Mouse (Mus musculus) forebrain, embryonic 14.5 days (tissue): Measurements from ENCODE around the gene Trpv1. TPM values are rescaled to one million over a fixed set of nuclear protein-coding genes. Genes with fewer than 3 reads are reported as not detected.

Source experiments
- ATAC-seq: fragments of 200-750 bp; cut with Nextera tagmentation; 2 replicates; pipeline ENCODE4 v1.8.0; 2017; ENCODE audit warnings: mild to moderate bottlenecking, moderate library complexity
- DNase-seq: peaks from one replicate; pipeline ENCODE4 v3.0.0-alpha.2; 2015; ENCODE audit warnings: low spot score
- H3K27ac ChIP-seq: fragments of 300-500 bp; sonication (generic); 2 replicates; pipeline ENCODE4 v1.5.1; 2014; ENCODE audit warnings: low read depth, mild to moderate bottlenecking, control low read depth, low read length, moderate library complexity
- H3K27me3 ChIP-seq: fragments of 300-500 bp; sonication (generic); replicated peaks from 2 replicates; pipeline ENCODE4 v1.6.1; 2014; ENCODE audit warnings: low read length, control low read depth, mixed read lengths; ENCODE audit not compliant: control insufficient read depth, insufficient read depth
- H3K36me3 ChIP-seq: fragments of 300-500 bp; sonication (generic); 2 replicates; pipeline ENCODE4 v1.6.1; 2014; ENCODE audit warnings: low read length, control low read depth; ENCODE audit not compliant: control insufficient read depth, insufficient read depth
- H3K4me1 ChIP-seq: fragments of 300-500 bp; sonication (generic); 2 replicates; pipeline ENCODE4 v1.6.1; 2014; ENCODE audit warnings: antibody characterized with exemption, low read length, control low read depth; ENCODE audit not compliant: control insufficient read depth, insufficient read depth
- H3K4me2 ChIP-seq: fragments of 300-500 bp; sonication (generic); 2 replicates; pipeline ENCODE4 v1.6.1; 2014; ENCODE audit warnings: mild to moderate bottlenecking, control low read depth, low read length
- H3K4me3 ChIP-seq: fragments of 300-500 bp; sonication (generic); 2 replicates; pipeline ENCODE4 v1.5.1; 2014; ENCODE audit warnings: low read depth, low read length, control low read depth
- H3K9ac ChIP-seq: fragments of 300-500 bp; sonication (generic); 2 replicates; pipeline ENCODE4 v1.6.1; 2014; ENCODE audit warnings: mild to moderate bottlenecking, low read length, control low read depth, moderate library complexity
- H3K9me3 ChIP-seq: fragments of 300-500 bp; sonication (generic); replicated peaks from 2 replicates; pipeline ENCODE4 v1.6.1; 2016; ENCODE audit warnings: low read length, control low read depth, mixed read lengths; ENCODE audit not compliant: control insufficient read depth
- WGBS: fragments of 180-500 bp; shearing (Covaris S2); extraction: QIAGEN DNeasy Blood & Tissue Kit; methylation state at CpG from one replicate; pipeline ENCODE4 v1.1.7; 2014; 5-methylcytosine and 5-hydroxymethylcytosine counted together
- polyA plus RNA-seq: library from polyadenylated mRNA; unstranded; fragments of >200 nt; fragmentation: Nextera tagmentation; extraction: Ambion mirVana; gene quantifications from 2 replicates; pipeline ENCODE4 v1.2.1, GENCODE M21; 2014

Trpv1 gene
- polyA plus RNA-seq, 1 experiment from 2014 or later = not detected

DNA sequence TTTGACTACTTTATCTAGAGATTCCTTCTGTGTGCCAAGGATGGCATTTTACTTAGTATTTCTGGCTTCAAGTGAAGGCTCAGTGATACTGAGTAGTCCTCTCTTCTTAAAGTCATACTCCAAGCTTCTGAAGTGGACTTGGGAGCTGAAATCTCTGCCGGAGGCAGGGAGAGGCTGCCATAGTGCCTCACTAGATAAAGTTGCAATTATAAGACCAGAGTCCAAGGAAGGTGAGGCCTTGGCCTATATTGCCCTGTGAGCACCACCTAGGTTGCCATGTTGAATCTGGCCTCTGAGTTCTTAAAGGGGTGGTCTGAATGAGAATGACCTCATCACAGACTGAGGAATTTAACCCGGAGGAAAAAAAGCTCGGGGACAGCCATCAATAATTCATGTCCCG, 8.7 kb downstream of the Trpv1 start:
- H3K4me2 ChIP-seq = no peak overlapping the region
- WGBS = 90% methylated on average over 4 of the region's 4 CpGs
- no peaks in the 10 kb centered on the region for H3K4me1 ChIP-seq
- H3K27me3 ChIP-seq = no peaks in the 10 kb centered on the region
- no peaks in the 10 kb centered on the region for H3K9me3 ChIP-seq
- no peaks in the 10 kb centered on the region for H3K36me3 ChIP-seq
- H3K4me3 ChIP-seq = no peak overlapping the region
- H3K9ac ChIP-seq = no peak overlapping the region
- ATAC-seq (no peak), DNase-seq (no peak)
- H3K27ac ChIP-seq = no peak overlapping the region

GRCm38 (mm10) chr11:73257362-73257945, 23.4 kb downstream of the Trpv1 start:
- H3K4me1 ChIP-seq = no peaks in the 10 kb centered on the region
- no peak overlapping the region for H3K4me2 ChIP-seq
- no peak overlapping the region for H3K4me3 ChIP-seq
- H3K9me3 ChIP-seq = no peaks in the 10 kb centered on the region
- WGBS = 76% methylated on average over 4 of the region's 4 CpGs
- no peaks in the 10 kb centered on the region for H3K27me3 ChIP-seq
- H3K9ac ChIP-seq = no peak overlapping the region
- ATAC-seq (no peak), DNase-seq (no peak)
- no peak overlapping the region for H3K27ac ChIP-seq
- no peaks in the 10 kb centered on the region for H3K36me3 ChIP-seq

GRCm38 (mm10) chr11:73258664-73259063, 24.6 kb downstream of the Trpv1 start:
- DNase-seq (no peak), ATAC-seq (no peak)
- Histone ChIP-seq H3K27me3 (no peaks in the 10 kb centered on the region), H3K9me3 (no peaks in the 10 kb centered on the region), H3K4me2 (no peak overlapping the region), H3K9ac (no peak overlapping the region), H3K27ac (no peak overlapping the region), H3K36me3 (no peaks in the 10 kb centered on the region), H3K4me1 (no peaks in the 10 kb centered on the region), H3K4me3 (no peak overlapping the region)

DNA sequence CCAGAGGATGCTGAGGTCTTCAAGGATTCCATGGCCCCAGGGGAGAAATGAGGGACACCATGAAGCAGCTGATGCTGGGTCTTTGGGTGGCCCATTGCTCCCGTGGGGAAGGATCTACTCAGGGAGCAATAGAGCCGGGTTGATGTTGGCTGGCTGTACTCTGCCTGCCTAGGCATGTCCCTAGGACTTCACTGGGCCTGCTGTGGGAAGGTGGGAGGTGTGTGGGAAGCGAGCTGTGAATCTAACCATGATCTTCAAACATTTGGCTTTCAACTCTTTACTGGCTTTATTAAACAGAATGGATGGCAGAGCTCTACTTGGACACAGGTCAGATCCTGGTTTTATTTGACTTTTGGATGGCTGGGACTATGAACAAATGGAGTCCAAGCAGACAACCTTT, 26.4 kb downstream of the Trpv1 start:
- ATAC-seq (no peak), DNase-seq (no peak)
- Histone ChIP-seq H3K9ac (no peak overlapping the region), H3K36me3 (no peaks in the 10 kb centered on the region), H3K4me1 (no peaks in the 10 kb centered on the region), H3K27ac (no peak overlapping the region), H3K27me3 (no peaks in the 10 kb centered on the region), H3K4me3 (no peak overlapping the region), H3K9me3 (no peaks in the 10 kb centered on the region), H3K4me2 (no peak overlapping the region)
- 74% methylated on average over 3 of the region's 3 CpGs for WGBS

GRCm38 (mm10) chr11:73261385-73261784, 27.3 kb downstream of the Trpv1 start:
- Histone ChIP-seq H3K27me3 (no peaks in the 10 kb centered on the region), H3K27ac (no peak overlapping the region), H3K36me3 (no peaks in the 10 kb centered on the region), H3K9me3 (no peaks in the 10 kb centered on the region), H3K4me1 (no peaks in the 10 kb centered on the region), H3K4me3 (no peak overlapping the region), H3K9ac (no peak overlapping the region), H3K4me2 (no peak overlapping the region)
- 93% methylated on average over 1 of the region's 1 CpGs for WGBS
- ATAC-seq (no peak), DNase-seq (no peak)

DNA sequence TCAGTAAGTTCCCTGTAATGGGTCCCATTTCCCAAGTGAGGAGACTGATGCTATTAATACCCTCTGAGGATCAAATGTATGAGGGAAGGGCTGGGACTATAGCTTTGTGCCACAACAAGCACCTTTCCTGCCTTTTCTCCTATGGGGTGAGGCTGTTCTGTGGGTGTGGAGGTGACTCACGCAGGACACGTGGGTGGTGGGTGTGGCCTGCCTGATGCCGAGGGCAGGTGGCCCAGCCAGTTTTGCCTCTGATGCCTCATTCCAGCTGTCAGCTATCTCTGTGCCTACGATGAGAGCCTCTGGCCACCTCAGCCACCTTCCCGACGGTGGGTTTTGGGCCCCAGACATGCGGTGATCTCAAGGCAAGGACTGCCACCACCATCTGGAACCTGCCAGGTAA, 33.2 kb downstream of the Trpv1 start, which contains the start of gene Trpv3:
TSS of gene Trpv3 (plus strand) at position 122 of the 400 bp plus-strand sequence.
- Histone ChIP-seq H3K9ac (no peak within 1 kb of the TSS), H3K27ac (no peak within 1 kb of the TSS), H3K4me1 (no peaks in the 10 kb centered on the region), H3K4me2 (no peak within 1 kb of the TSS), H3K4me3 (no peak within 1 kb of the TSS), H3K9me3 (no peaks in the 10 kb centered on the region), H3K27me3 (no peaks in the 10 kb centered on the region), H3K36me3 (no peaks in the 10 kb centered on the region)
- ATAC-seq (no peak), DNase-seq (no peak)
- 91% methylated on average over 7 of the region's 7 CpGs for WGBS

GRCm38 (mm10) chr11:73274821-73275220, 40.7 kb downstream of the Trpv1 start:
- Histone ChIP-seq H3K4me3 (no peak overlapping the region), H3K4me2 (no peak overlapping the region), H3K9ac (no peak overlapping the region), H3K27me3 (no peaks in the 10 kb centered on the region), H3K27ac (no peak overlapping the region), H3K36me3 (no peaks in the 10 kb centered on the region), H3K9me3 (no peaks in the 10 kb centered on the region), H3K4me1 (no peaks in the 10 kb centered on the region)
- 33% methylated on average over 2 of the region's 2 CpGs for WGBS
- ATAC-seq (no peak), DNase-seq (no peak)

DNA sequence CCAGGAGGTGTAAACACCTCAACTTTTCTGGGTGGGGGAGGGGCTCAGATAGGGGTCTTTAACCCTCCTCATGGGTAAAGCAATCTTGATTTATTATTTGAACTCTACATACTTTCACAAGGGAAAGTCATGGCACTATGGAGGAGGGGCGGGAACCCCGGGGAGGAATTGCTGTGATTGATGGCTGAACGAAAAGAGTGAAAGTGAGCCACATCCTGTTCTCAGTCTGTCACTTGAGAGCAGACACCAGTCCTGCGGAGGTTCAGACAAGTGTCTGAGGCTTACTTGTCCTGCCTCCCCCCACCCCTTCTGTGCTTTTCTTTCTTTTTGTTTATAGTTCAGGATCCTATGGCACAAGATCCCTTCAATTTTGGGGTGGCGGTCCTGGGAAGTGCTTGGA, 46.6 kb downstream of the Trpv1 start:
- Histone ChIP-seq H3K27me3 (no peaks in the 10 kb centered on the region), H3K9me3 (no peaks in the 10 kb centered on the region), H3K4me1 (no peaks in the 10 kb centered on the region), H3K36me3 (no peaks in the 10 kb centered on the region), H3K9ac (no peak overlapping the region), H3K27ac (no peak overlapping the region), H3K4me2 (no peak overlapping the region), H3K4me3 (no peak overlapping the region)
- DNase-seq (no peak), ATAC-seq (no peak)
- 77% methylated on average over 5 of the region's 5 CpGs for WGBS

GRCm38 (mm10) chr11:73281528-73282027, 47.5 kb downstream of the Trpv1 start:
- H3K4me2 ChIP-seq = peak overlapping the region; percentile 45
- H3K27ac ChIP-seq = no peak overlapping the region
- peak overlapping the region; percentile 33; the same call in 1 of the 2 replicates for H3K9ac ChIP-seq
- DNase-seq (peak; percentile 58), ATAC-seq (peak; percentile 81)
- no peaks in the 10 kb centered on the region for H3K27me3 ChIP-seq
- 4% methylated on average over 16 of the region's 16 CpGs for WGBS
- peak overlapping the region; percentile 27 for H3K4me3 ChIP-seq
- H3K9me3 ChIP-seq = no peaks in the 10 kb centered on the region
- H3K4me1 ChIP-seq = no peaks in the 10 kb centered on the region
- H3K36me3 ChIP-seq = no peaks in the 10 kb centered on the region
